Mouse (Mus musculus) ES-E14 (cell line): ENCODE results near the gene Drd1.

ENCODE experiments used
- CHD2 ChIP-seq: IDR thresholded peaks from 2 replicates; pipeline ENCODE4 v1.6.1; 2014; ENCODE audit warnings: mild to moderate bottlenecking, low read depth, low read length, inconsistent platforms
- HCFC1 ChIP-seq: IDR thresholded peaks from 2 replicates; pipeline ENCODE4 v1.6.1; 2012; ENCODE audit warnings: low read length, inconsistent platforms, borderline replicate concordance; ENCODE audit not compliant: insufficient read depth
- ZC3H11A ChIP-seq: IDR thresholded peaks from 2 replicates; pipeline ENCODE4 v1.6.1; 2012; ENCODE audit warnings: low read depth, mild to moderate bottlenecking, inconsistent platforms, low read length, borderline replicate concordance
- ZNF384 ChIP-seq: IDR thresholded peaks from 2 replicates; pipeline ENCODE4 v1.6.1; 2012; ENCODE audit warnings: low read depth, low read length, inconsistent platforms

DNA sequence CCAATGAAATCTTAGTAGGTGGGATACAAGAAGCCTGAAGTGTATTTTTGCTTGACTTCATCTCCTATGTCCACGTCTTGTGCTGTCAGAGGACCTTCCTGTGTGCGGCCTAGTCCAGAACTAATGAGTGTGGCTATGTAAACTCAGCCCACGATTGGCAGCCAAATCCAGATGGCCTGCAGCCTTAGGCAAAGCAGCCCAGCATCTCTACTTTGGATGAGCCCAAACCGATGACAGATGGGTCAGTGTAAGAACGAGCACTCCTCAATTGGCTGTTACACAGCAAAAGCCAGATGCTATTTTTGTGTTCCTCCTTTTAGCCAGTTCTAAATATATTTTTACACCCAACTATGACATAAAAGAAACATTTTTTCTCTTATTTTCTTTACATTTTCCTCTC, 32.2 kb downstream of the Drd1 start:
- no peak for TF ChIP-seq ZC3H11A
- TF ChIP-seq CHD2 = no peak
- TF ChIP-seq ZNF384 = no peak
- no peak for TF ChIP-seq HCFC1
